Mouse (Mus musculus) megakaryocyte, embryonic 14.5 days (primary cell): ENCODE results near the gene Crygn. TPM values are rescaled to one million over a fixed set of nuclear protein-coding genes. Genes with fewer than 3 reads are reported as not detected.

ENCODE experiments used
- H3K27me3 ChIP-seq: replicated peaks from 2 replicates; pipeline ENCODE3; 2012; ENCODE audit warnings: inconsistent platforms
- H3K36me3 ChIP-seq: replicated peaks from 2 replicates; pipeline ENCODE3; 2012; ENCODE audit warnings: low read length, inconsistent platforms, mixed read lengths
- H3K4me1 ChIP-seq: 2 replicates; pipeline ENCODE4 v1.6.1; 2012; ENCODE audit warnings: inconsistent platforms
- H3K4me3 ChIP-seq: replicated peaks from 2 replicates; pipeline ENCODE3; 2012; ENCODE audit warnings: moderate library complexity, mild to moderate bottlenecking, inconsistent platforms
- H3K9me3 ChIP-seq: 2 replicates; pipeline ENCODE4 v1.6.1; 2012; ENCODE audit warnings: inconsistent platforms
- FLI1 ChIP-seq: IDR thresholded peaks from 2 replicates; pipeline ENCODE4 v1.6.1; 2012; ENCODE audit warnings: low read length, inconsistent platforms, mixed read lengths
- GATA1 ChIP-seq: IDR thresholded peaks from 3 replicates; pipeline ENCODE4 v1.6.1; 2012; ENCODE audit warnings: mixed read lengths, low read length, inconsistent platforms, borderline replicate concordance
- polyA plus RNA-seq: library from polyadenylated mRNA; stranded (reverse); fragments of >175 nt; gene quantifications from 2 replicates; pipeline ENCODE4 v1.2.3, GENCODE M21; 2012; ENCODE audit warnings: low replicate concordance; ENCODE audit not compliant: insufficient read depth

Crygn gene
- polyA plus RNA-seq, 1 experiment = not detected

- TF ChIP-seq FLI1 (no peak), GATA1 (no peak)
- H3K4me3 ChIP-seq = no peak overlapping the region
- H3K36me3 ChIP-seq = no peaks in the 10 kb centered on the region
Observed at GRCm38 (mm10) chr5:24719852-24720251, 38.0 kb downstream of the Crygn start.

GRCm38 (mm10) chr5:24718076-24718475, 39.7 kb downstream of the Crygn start:
- H3K4me1 ChIP-seq = peaks cover 47% of the 10 kb centered on the region
- TF ChIP-seq FLI1 (no peak), GATA1 (no peak)
- no peaks in the 10 kb centered on the region for H3K36me3 ChIP-seq
- H3K4me3 ChIP-seq = no peak overlapping the region
- H3K9me3 ChIP-seq = peaks cover 10% of the 10 kb centered on the region; the same call in 1 of the 2 replicates
- peaks cover 67% of the 10 kb centered on the region for H3K27me3 ChIP-seq

More at GRCm38 (mm10) chr5:24719852-24720251, 38.0 kb downstream of the Crygn start:
- peaks cover 10% of the 10 kb centered on the region; the same call in 1 of the 2 replicates for H3K9me3 ChIP-seq
- H3K4me1 ChIP-seq = peaks cover 48% of the 10 kb centered on the region
- H3K27me3 ChIP-seq = peaks cover 63% of the 10 kb centered on the region

GRCm38 (mm10) chr5:24713987-24714386, 43.8 kb downstream of the Crygn start:
- Histone ChIP-seq H3K4me1 (peaks cover 30% of the 10 kb centered on the region), H3K4me3 (no peak overlapping the region), H3K9me3 (peaks cover 13% of the 10 kb centered on the region; the same call in 1 of the 2 replicates), H3K27me3 (peaks cover 56% of the 10 kb centered on the region), H3K36me3 (peaks cover 37% of the 10 kb centered on the region)
- no peak for TF ChIP-seq FLI1
- TF ChIP-seq GATA1 = no peak

GRCm38 (mm10) chr5:24713199-24713598, 44.6 kb downstream of the Crygn start:
- Histone ChIP-seq H3K4me1 (peaks cover 27% of the 10 kb centered on the region), H3K9me3 (peaks cover 13% of the 10 kb centered on the region; the same call in 1 of the 2 replicates), H3K36me3 (peaks cover 45% of the 10 kb centered on the region), H3K27me3 (peaks cover 48% of the 10 kb centered on the region), H3K4me3 (no peak overlapping the region)
- TF ChIP-seq GATA1 = no peak
- no peak for TF ChIP-seq FLI1

- H3K36me3 ChIP-seq = peaks cover 61% of the 10 kb centered on the region
- no peak overlapping the region for H3K4me3 ChIP-seq
- TF ChIP-seq GATA1 (no peak), FLI1 (no peak)
- H3K9me3 ChIP-seq = peaks cover 13% of the 10 kb centered on the region; the same call in 1 of the 2 replicates
- peaks cover 22% of the 10 kb centered on the region for H3K4me1 ChIP-seq
- peaks cover 35% of the 10 kb centered on the region for H3K27me3 ChIP-seq
Observed at GRCm38 (mm10) chr5:24711615-24712014, 46.2 kb downstream of the Crygn start.

GRCm38 (mm10) chr5:24709962-24710361, 47.8 kb downstream of the Crygn start:
- H3K27me3 ChIP-seq = peaks cover 22% of the 10 kb centered on the region
- TF ChIP-seq GATA1 (no peak), FLI1 (no peak)
- peaks cover 13% of the 10 kb centered on the region; the same call in 1 of the 2 replicates for H3K9me3 ChIP-seq
- H3K4me3 ChIP-seq = no peak overlapping the region
- H3K36me3 ChIP-seq = peaks cover 77% of the 10 kb centered on the region
- H3K4me1 ChIP-seq = peaks cover 27% of the 10 kb centered on the region

- no peak for TF ChIP-seq FLI1
- no peak for TF ChIP-seq GATA1
- Histone ChIP-seq H3K27me3 (no peaks in the 10 kb centered on the region), H3K4me1 (peaks cover 15% of the 10 kb centered on the region), H3K9me3 (no peaks in the 10 kb centered on the region), H3K36me3 (peaks cover 99% of the 10 kb centered on the region), H3K4me3 (peak overlapping the region; percentile 42)
Observed at GRCm38 (mm10) chr5:24704615-24705014, 53.2 kb downstream of the Crygn start.

GRCm38 (mm10) chr5:24701271-24701670, 56.5 kb downstream of the Crygn start:
- Histone ChIP-seq H3K36me3 (peaks cover 99% of the 10 kb centered on the region), H3K4me3 (no peak overlapping the region), H3K9me3 (no peaks in the 10 kb centered on the region), H3K27me3 (no peaks in the 10 kb centered on the region), H3K4me1 (peaks cover 39% of the 10 kb centered on the region)
- no peak for TF ChIP-seq GATA1
- TF ChIP-seq FLI1 = no peak

Other genes with a start within 250 kb of the Crygn start
- gene Gbx1, start 230.8 kb downstream of the Crygn start, polyA plus RNA-seq = not detected in 2 replicates
- gene Asb10, start 217.0 kb downstream of the Crygn start, polyA plus RNA-seq = not detected in 2 replicates
- gene 4931409K22Rik, start 201.2 kb downstream of the Crygn start, polyA plus RNA-seq = not detected in 2 replicates
- 49.0 and 53.1 TPM in 2 replicates for gene Abcf2, start 180.5 kb downstream of the Crygn start, polyA plus RNA-seq
- 36.1 and 95.0 TPM in 2 replicates for gene Chpf2, start 171.3 kb downstream of the Crygn start, polyA plus RNA-seq
- 0.76 TPM in 1 of 2 replicates, not detected in the other for gene Smarcd3, start 133.6 kb downstream of the Crygn start, polyA plus RNA-seq
- gene Nub1, start 72.5 kb downstream of the Crygn start, polyA plus RNA-seq = 37.7 and 58.3 TPM in 2 replicates
- gene Wdr86, start 27.3 kb downstream of the Crygn start, polyA plus RNA-seq = not detected in 2 replicates
- gene Rheb, start 84.6 kb upstream of the Crygn start, polyA plus RNA-seq = 10.6 and 27.8 TPM in 2 replicates